Mouse (Mus musculus) CH12.LX (cell line): ENCODE data around the gene Ttll11. TPM values are rescaled to one million over a fixed set of nuclear protein-coding genes. Genes with fewer than 3 reads are reported as not detected.

Source experiments
- DNase-seq: peaks from one replicate; pipeline ENCODE4 v3.0.0-alpha.2; 2013; ENCODE audit errors: extremely low read depth
- H3K27ac ChIP-seq: 2 replicates; pipeline ENCODE4 v1.5.1; 2012; ENCODE audit warnings: low read depth, mild to moderate bottlenecking, control low read depth, moderate library complexity; ENCODE audit not compliant: insufficient read depth
- H3K27me3 ChIP-seq: replicated peaks from 2 replicates; pipeline ENCODE3; 2012; ENCODE audit warnings: inconsistent platforms
- H3K36me3 ChIP-seq, 2 experiments: replicated peaks in 1 of 2; 2 replicates each; pipeline versions ENCODE3 to v1.6.1; 2012; ENCODE audit warnings: inconsistent platforms in 1 of 2, low read length in 1 of 2, mild to moderate bottlenecking in 1 of 2, mixed read lengths in 1 of 2, moderate library complexity in 1 of 2; ENCODE audit not compliant: control insufficient read depth in 1 of 2, insufficient read depth in 1 of 2
- H3K4me1 ChIP-seq, 2 experiments: 2 replicates each; pipeline ENCODE4 v1.6.1; 2012; ENCODE audit warnings: inconsistent platforms in 1 of 2, moderate library complexity in 1 of 2; ENCODE audit not compliant: insufficient read depth in 2 of 2, control insufficient read depth in 1 of 2
- H3K4me2 ChIP-seq: 2 replicates; pipeline ENCODE4 v1.6.1; 2012; ENCODE audit warnings: low read depth, mild to moderate bottlenecking, control low read depth; ENCODE audit not compliant: poor library complexity, insufficient read depth, severe bottlenecking
- H3K4me3 ChIP-seq, 3 experiments: fragments of 150-350 bp in 1 of 3; sonication (generic) in 1 of 3; replicated peaks in 1 of 3; 2 replicates each; pipeline versions ENCODE3 to v1.5.1; 2011 to 2012; ENCODE audit warnings: low read depth in 2 of 3, low read length in 2 of 3, mild to moderate bottlenecking in 2 of 3, moderate library complexity in 2 of 3, control low read depth in 1 of 3, improper control_type of control experiment in 1 of 3, inconsistent platforms in 1 of 3, mixed read lengths in 1 of 3; ENCODE audit not compliant: poor library complexity in 1 of 3
- H3K79me2 ChIP-seq: replicated peaks from 2 replicates; pipeline ENCODE4 v1.6.1; 2012; ENCODE audit warnings: mild to moderate bottlenecking, moderate library complexity; ENCODE audit not compliant: control insufficient read depth, poor library complexity, insufficient read depth, severe bottlenecking; ENCODE audit errors: extremely low read depth
- H3K9ac ChIP-seq: 2 replicates; pipeline ENCODE4 v1.6.1; 2012; ENCODE audit warnings: low read depth, mild to moderate bottlenecking, control low read depth, moderate library complexity; ENCODE audit not compliant: insufficient read depth
- H3K9me3 ChIP-seq: replicated peaks from 2 replicates; pipeline ENCODE3; 2012; ENCODE audit warnings: low read length, inconsistent platforms, mixed read lengths
- BHLHE40 ChIP-seq: IDR thresholded peaks from 2 replicates; pipeline ENCODE4 v1.6.1; 2011; ENCODE audit warnings: mild to moderate bottlenecking, low read depth, low read length, improper control_type of control experiment
- CHD2 ChIP-seq: IDR thresholded peaks from 2 replicates; pipeline ENCODE4 v1.6.1; 2011; ENCODE audit warnings: low read length, improper control_type of control experiment
- CTCF ChIP-seq, 2 experiments: IDR thresholded peaks in 1 of 2; conservative IDR thresholded peaks in 1 of 2; 2 replicates each; pipeline ENCODE4 v1.5.1; 2011 to 2012; ENCODE audit warnings: low read depth in 2 of 2, low read length in 2 of 2, improper control_type of control experiment in 1 of 2, inconsistent platforms in 1 of 2, mild to moderate bottlenecking in 1 of 2, moderate library complexity in 1 of 2
- E2F4 ChIP-seq: IDR thresholded peaks from 2 replicates; pipeline ENCODE4 v1.6.1; 2011; ENCODE audit warnings: low read depth, low read length, improper control_type of control experiment; ENCODE audit not compliant: insufficient replicate concordance
- ELF1 ChIP-seq: IDR thresholded peaks from 2 replicates; pipeline ENCODE4 v1.6.1; 2014; ENCODE audit warnings: low read depth, mild to moderate bottlenecking, inconsistent platforms, low read length, improper control_type of control experiment
- EP300 ChIP-seq: IDR thresholded peaks from 2 replicates; pipeline ENCODE4 v1.6.1; 2011; ENCODE audit warnings: low read length, improper control_type of control experiment
- ETS1 ChIP-seq: conservative IDR thresholded peaks from 2 replicates; pipeline ENCODE4 v1.6.1; 2012; ENCODE audit warnings: low read depth, mild to moderate bottlenecking, inconsistent platforms, low read length, improper control_type of control experiment, moderate library complexity
- HCFC1 ChIP-seq: IDR thresholded peaks from 2 replicates; pipeline ENCODE4 v1.6.1; 2012; ENCODE audit warnings: low read depth, mild to moderate bottlenecking, inconsistent platforms, low read length, improper control_type of control experiment
- IRF4 ChIP-seq: IDR thresholded peaks from 2 replicates; pipeline ENCODE4 v1.6.1; 2014; ENCODE audit warnings: low read depth, mild to moderate bottlenecking, inconsistent platforms, low read length, improper control_type of control experiment
- JUN ChIP-seq: IDR thresholded peaks from 2 replicates; pipeline ENCODE4 v1.6.1; 2011; ENCODE audit warnings: low read depth, mild to moderate bottlenecking, low read length, improper control_type of control experiment, moderate library complexity; ENCODE audit not compliant: insufficient read depth
- JUND ChIP-seq: conservative IDR thresholded peaks from 2 replicates; pipeline ENCODE4 v1.6.1; 2011; ENCODE audit warnings: low read depth, low read length, improper control_type of control experiment
- MXI1 ChIP-seq: IDR thresholded peaks from 2 replicates; pipeline ENCODE4 v1.6.1; 2011; ENCODE audit warnings: mild to moderate bottlenecking, low read depth, low read length, improper control_type of control experiment
- MYC ChIP-seq: IDR thresholded peaks from 2 replicates; pipeline ENCODE4 v1.6.1; 2011; ENCODE audit warnings: low read depth, mild to moderate bottlenecking, improper control_type of control experiment, low read length
- POLR2A ChIP-seq: IDR thresholded peaks from 2 replicates; pipeline ENCODE4 v1.6.1; 2011; ENCODE audit warnings: low read depth, mild to moderate bottlenecking, improper control_type of control experiment, low read length
- POLR2AphosphoS2 ChIP-seq: IDR thresholded peaks from 2 replicates; pipeline ENCODE4 v1.6.1; 2011; ENCODE audit warnings: low read depth, low read length, improper control_type of control experiment
- SIN3A ChIP-seq: IDR thresholded peaks from 2 replicates; pipeline ENCODE4 v1.6.1; 2012; ENCODE audit warnings: low read length, improper control_type of control experiment, inconsistent platforms
- SMC3 ChIP-seq: IDR thresholded peaks from 2 replicates; pipeline ENCODE4 v1.6.1; 2011; ENCODE audit warnings: low read depth, low read length, improper control_type of control experiment
- TBP ChIP-seq: conservative IDR thresholded peaks from 2 replicates; pipeline ENCODE4 v1.6.1; 2011; ENCODE audit warnings: low read depth, low read length, improper control_type of control experiment
- TCF12 ChIP-seq: IDR thresholded peaks from 2 replicates; pipeline ENCODE4 v1.6.1; 2014; ENCODE audit warnings: low read depth, mild to moderate bottlenecking, inconsistent platforms, low read length, improper control_type of control experiment
- USF1 ChIP-seq: IDR thresholded peaks from 2 replicates; pipeline ENCODE4 v1.6.1; 2014; ENCODE audit warnings: low read depth, mild to moderate bottlenecking, inconsistent platforms, low read length, improper control_type of control experiment
- ZNF384 ChIP-seq: IDR thresholded peaks from 2 replicates; pipeline ENCODE4 v1.6.1; 2012; ENCODE audit warnings: low read depth, low read length, improper control_type of control experiment, inconsistent platforms
- dilution Hi-C: fragments of 300-500 bp; cut with MboI; formaldehyde crosslinking; loops from 2 replicates; pipeline ENCODE4 v1.14.3; 2020; ENCODE audit warnings: low sequenced_read_pairs; ENCODE audit not compliant: extremely low pct_unique_long_range_greater_than_20kb, extremely low pct_ligation_motif_present
- in situ Hi-C: fragments of 300-500 bp; cut with MboI; formaldehyde crosslinking; loops from 3 replicates; pipeline ENCODE4 v1.14.3; 2019; ENCODE audit warnings: low sequenced_read_pairs, low pct_ligation_motif_present, low pct_unique_long_range_greater_than_20kb, mixed read lengths
- polyA plus RNA-seq: library from polyadenylated mRNA; unstranded; fragments of >175 nt; gene quantifications from 2 replicates; pipeline ENCODE4 v1.2.1, GENCODE M21; 2012; ENCODE audit warnings: low read depth; ENCODE audit not compliant: insufficient read length
- total RNA-seq, 2 experiments: library from RNA; depleted of rRNA; stranded (reverse); fragments of 300-350 nt in 1 of 2; fragments of >200 nt in 1 of 2; gene quantifications; 2 replicates each; pipeline ENCODE4 v1.2.3; 2012 to 2014

Ttll11 gene
- total and polyA plus RNA-seq, 3 experiments, result 0.04 to 0.31 (median 0.11) TPM

DNA sequence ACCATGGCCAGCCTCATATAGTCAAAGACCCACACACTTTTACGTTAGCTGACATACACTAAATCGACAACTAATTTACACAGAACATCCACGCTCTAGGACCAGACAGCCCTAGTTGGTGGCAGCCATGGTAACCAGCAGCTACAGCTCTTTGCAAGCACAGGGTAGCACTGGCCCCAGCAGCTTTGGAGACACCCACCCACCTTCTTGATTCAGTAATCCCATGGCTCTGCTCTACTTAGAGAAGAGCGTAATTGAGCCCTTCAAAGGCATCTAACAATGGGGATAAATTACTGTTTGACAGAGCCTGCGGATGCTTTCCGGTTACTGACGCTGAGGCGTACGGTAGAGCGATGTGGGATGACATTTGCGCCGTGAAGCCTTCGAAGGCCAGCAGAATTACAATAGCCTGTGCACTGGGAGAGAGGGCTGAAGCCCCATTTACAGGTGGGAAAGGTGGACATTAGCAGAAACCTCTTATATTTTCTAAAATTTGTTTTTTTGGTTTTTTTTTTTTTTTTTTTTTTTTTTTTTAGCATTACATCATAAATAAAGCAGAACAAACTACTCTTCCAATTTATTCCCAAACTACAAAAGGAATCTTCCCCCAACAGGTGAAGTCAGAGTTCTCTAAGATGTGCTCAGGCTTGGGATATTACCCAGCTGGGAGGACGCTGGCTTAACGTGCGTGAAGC, 136.8 kb downstream of the Ttll11 start:
- Histone ChIP-seq H3K79me2 (no peaks in the 10 kb centered on the region), H3K9ac (no peak overlapping the region), H3K36me3 (no peaks in the 10 kb centered on the region), H3K9me3 (peaks cover 2% of the 10 kb centered on the region), H3K27me3 (no peaks in the 10 kb centered on the region), H3K4me3 (no peak overlapping the region), H3K4me1 (peaks cover 8 to 49% of the 10 kb centered on the region in 2 experiments), H3K4me2 (no peak overlapping the region), H3K27ac (no peak overlapping the region)
- TF ChIP-seq SIN3A (no peak), ZNF384 (peak; percentile 54)
- dilution Hi-C loops, result no loop called here
- in situ Hi-C loops, result no loop called here
- DNase-seq, result no peak

DNA sequence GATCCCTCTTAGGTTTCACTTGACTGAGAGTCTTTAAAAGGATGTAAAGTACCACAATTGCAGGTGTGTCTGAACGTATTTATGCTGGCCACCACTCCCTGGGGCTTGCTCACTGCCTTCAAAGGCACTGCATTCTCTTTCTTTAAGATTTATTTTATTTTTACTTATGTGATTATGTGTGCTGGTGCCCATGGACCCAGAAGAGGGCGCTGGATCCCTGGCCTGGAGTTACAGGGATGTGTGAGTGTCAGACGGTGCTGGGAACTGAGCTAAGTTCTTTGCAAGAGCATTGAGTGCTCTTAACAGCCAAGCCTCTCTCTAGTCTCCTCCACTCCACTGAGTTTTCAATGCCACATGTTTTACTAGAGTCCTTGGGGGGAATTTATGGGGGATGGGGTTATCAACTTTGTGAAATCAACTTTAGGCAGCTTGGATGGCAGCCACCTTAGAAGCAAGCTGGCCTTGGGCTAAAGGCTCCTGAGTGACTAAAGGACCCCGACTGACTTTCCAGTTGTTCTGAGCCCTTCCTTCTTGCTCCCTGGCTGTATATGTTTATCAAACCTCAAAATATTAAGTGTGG, 137.8 kb downstream of the Ttll11 start:
- DNase-seq, result no peak
- peak overlapping the region in 1 of 3 experiments; percentile 29 for H3K4me3 ChIP-seq
- H3K9ac ChIP-seq, result no peak overlapping the region
- no peaks in the 10 kb centered on the region for H3K36me3 ChIP-seq
- H3K27ac ChIP-seq, result peak overlapping the region; percentile 53; the same call in 1 of the 2 replicates
- H3K9me3 ChIP-seq, result peaks cover 11% of the 10 kb centered on the region
- no peaks in the 10 kb centered on the region for H3K27me3 ChIP-seq
- TF ChIP-seq CHD2, result no peak
- no peak for TF ChIP-seq TBP
- peak in 1 of 2 experiments; percentile 42; a peak in 2 of 4 replicates for TF ChIP-seq CTCF (conservative IDR thresholded peaks at IDR 0.05 in 1 of 2, IDR thresholded peaks at IDR 0.05 in 1 of 2; ENCODE audit: low read depth in 2 of 2, low read length in 2 of 2)
- no peak for TF ChIP-seq EP300
- peak; percentile 24 for TF ChIP-seq SMC3
- TF ChIP-seq, all 38 proteins: peak for 2
- in situ Hi-C loops, result no loop called here
- peak overlapping the region; percentile 59; the same call in 1 of the 2 replicates for H3K4me2 ChIP-seq
- H3K79me2 ChIP-seq, result no peaks in the 10 kb centered on the region
- peaks cover 8 to 49% of the 10 kb centered on the region in 2 experiments for H3K4me1 ChIP-seq
- dilution Hi-C loops, result no loop called here

DNA sequence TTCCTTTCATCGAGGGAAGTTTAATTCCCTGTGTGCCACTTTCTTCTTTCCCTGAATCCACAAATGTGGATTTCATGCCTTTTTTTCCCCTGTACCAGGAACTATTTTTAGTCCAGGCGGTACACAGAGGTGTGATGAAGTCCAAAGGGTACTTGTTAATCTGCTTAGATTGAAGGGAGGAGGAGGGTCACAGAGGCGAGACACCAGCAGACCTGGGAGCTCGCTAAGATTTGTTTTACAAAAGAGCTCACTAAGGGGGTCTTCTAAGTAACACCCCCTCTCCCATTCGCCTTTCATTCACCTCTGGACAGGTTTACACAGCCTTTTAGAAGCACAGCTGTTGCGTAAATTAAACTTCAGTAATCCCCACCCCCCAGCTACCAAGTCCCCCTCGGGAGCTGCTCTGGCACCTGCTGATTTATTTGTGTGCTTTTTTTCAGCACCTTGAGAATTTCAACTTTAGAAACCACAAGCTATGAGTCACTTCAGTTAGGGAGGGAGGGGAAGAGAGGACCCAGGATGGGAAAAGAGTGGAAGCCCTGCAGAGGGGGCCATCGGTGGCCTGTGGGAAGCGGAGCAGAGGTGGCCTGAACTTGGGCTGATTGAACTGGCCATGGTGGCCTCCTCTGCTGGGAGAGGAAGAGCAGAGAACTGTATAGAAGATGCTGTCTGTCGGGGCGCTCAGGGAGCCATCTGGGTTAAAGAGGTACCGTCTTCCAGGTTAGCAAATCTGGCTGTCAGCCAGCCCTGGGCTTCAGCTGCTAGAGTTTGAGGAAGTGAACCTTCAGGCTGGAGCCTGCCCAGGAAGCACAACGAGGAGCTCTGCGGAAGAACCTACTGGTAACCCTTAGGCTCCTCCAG, 138.5 kb downstream of the Ttll11 start:
- H3K27me3 ChIP-seq, result no peaks in the 10 kb centered on the region
- H3K4me2 ChIP-seq, result peak overlapping the region; percentile 59
- in situ Hi-C loops, result no loop called here
- dilution Hi-C loops, result no loop called here
- peaks cover 8 to 49% of the 10 kb centered on the region in 2 experiments for H3K4me1 ChIP-seq
- DNase-seq, result peak; percentile 86
- no peaks in the 10 kb centered on the region for H3K79me2 ChIP-seq
- H3K4me3 ChIP-seq, result peak overlapping the region in 1 of 3 experiments; percentile 29
- peak overlapping the region; percentile 34; the same call in 1 of the 2 replicates for H3K9ac ChIP-seq
- peak overlapping the region; percentile 53 for H3K27ac ChIP-seq
- H3K9me3 ChIP-seq, result peaks cover 14% of the 10 kb centered on the region
- H3K36me3 ChIP-seq, result no peaks in the 10 kb centered on the region
- TF ChIP-seq ETS1 (peak; percentile 81), HCFC1 (peak; percentile 53), POLR2A (peak; percentile 33; the same call in 1 of the 2 replicates), JUN (peak; percentile 23; the same call in 1 of the 2 replicates), IRF4 (peak; percentile 71), USF1 (no peak), MYC (no peak), CHD2 (peak; percentile 75), POLR2AphosphoS2 (no peak), ZNF384 (peak; percentile 73; the same call in 1 of the 2 replicates), BHLHE40 (peak; percentile 77), TCF12 (peak; percentile 73; the same call in 1 of the 2 replicates), MXI1 (0 out of 2 replicates have a peak, but pooled peaks have one; percentile 28), ELF1 (peak; percentile 78), EP300 (peak; percentile 70), E2F4 (no peak), JUND (0 out of 2 replicates have a peak, but pooled peaks have one; percentile 32)
